Mouse (Mus musculus) gastrocnemius, postnatal 10 days (tissue): Measurements from ENCODE around the gene Hlcs. TPM values are rescaled to one million over a fixed set of nuclear protein-coding genes. Genes with fewer than 3 reads are reported as not detected.

ENCODE experiments used
- DNase-seq: peaks from one replicate; pipeline ENCODE4 v3.0.0; 2021; ENCODE audit warnings: mixed read lengths
- total RNA-seq, 2 experiments: library from RNA; stranded (reverse); gene quantifications; 2 replicates each; pipeline ENCODE4 v1.2.3; 2021

Hlcs gene
- total RNA-seq, 2 experiments from 2014 or later: 7.0 to 7.7 TPM

- DNase-seq: no peak
Measured at GRCm38 (mm10) chr16:94208152-94208551, 105.2 kb downstream of the Hlcs start.

DNA sequence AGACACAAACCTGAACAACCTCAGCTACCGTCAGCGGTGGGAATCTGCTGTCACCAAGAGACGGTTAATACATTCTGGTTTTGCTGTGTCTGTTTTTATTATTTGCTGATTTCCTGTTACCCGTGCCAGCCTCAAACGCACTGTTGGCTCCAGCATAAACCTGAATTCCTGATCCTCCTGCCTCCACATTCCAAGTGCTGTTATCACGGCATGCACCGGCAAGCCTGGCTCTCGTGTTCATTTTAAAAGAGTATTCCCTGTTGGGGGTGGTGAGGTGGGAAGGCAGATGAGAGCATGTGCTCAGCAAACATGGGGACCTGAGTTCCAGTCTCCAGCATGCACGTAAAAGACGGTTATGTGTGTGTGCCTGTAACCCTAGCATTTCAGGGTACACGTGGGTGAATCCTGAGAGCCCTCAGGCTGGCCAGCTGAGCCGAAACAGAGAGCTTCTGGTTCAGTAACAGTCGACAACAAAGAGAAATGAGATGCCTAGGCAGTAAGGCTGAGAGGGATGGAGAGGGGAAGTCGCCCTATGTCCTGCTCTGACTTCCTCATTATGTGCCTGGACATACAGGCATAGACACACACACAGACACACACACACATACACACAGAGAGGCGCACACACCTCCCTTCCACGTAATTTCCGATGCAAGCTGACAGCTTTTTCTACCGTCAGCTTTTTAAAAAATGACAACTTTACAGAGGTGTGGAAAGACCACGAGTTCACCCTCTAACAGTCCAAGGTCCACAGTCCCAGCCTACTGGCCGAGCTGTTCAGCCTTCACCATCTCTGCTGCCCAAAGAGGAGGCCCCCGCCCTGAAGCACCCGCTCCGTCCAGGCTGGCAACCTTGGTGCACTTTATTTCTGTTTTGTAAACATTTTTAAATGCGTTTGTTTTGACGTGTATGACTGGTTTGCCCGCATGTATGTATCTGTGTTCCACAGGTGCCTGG, 107.6 kb downstream of the Hlcs start:
- no peak for DNase-seq

DNA sequence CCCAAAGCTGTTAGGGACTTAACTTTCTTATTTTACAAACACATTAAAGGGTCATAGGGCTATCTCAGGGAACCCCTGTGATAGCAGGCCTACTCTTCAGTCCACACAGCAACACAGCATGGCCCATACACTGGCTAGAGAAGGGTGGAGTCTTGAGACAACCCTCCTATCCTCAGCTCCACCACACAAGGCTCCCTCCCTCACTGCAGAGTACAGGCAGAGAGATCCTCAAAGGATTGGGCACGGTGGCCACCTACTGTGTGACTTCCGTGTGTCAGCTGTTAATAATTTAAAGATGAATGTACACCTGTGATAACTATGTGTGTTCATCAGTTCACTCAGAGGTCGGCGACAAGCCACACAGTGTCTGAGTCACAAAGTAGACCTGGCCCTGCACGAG, 112.0 kb downstream of the Hlcs start:
- no peak for DNase-seq

DNA sequence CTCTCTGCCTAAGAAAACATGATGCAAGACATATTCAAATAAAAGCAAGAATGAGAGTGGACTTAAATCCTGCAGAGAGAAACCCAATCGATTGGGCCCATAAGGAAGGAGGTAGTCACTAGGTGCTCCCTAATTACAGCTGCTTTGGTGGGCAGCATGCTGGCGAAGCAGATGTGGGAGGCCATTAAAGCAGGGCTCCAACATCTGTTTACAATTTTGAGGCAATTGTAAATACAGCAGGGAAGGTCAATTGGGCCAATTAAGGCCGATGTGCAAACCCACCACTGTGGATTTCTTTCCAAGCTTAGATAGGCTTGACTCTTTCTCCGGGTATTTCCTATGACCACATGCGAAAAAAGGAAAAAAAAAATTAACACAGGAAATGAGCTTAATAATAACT, 117.5 kb downstream of the Hlcs start:
- DNase-seq: no peak

- DNase-seq: no peak
Measured at GRCm38 (mm10) chr16:94191379-94192315, 121.7 kb downstream of the Hlcs start.

DNA sequence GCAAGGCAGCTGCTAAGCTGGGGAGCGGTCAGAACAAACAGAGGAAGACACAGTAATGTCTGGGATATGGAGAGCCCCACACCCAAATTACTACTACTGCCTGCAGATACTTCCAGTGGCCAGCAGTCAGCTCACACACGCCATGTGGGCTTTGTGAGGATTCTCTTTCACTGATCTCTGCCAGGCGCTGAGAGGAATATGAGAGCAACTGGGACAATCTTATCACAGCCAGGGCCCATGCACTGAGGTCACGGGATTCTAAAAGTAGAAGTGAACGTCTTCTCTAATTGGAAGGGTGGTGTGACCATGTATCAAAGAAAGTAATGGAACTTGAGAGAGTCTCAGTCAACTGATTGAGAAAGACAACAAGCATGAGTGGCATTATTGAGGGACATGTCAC, 123.1 kb downstream of the Hlcs start:
- DNase-seq: no peak

DNA sequence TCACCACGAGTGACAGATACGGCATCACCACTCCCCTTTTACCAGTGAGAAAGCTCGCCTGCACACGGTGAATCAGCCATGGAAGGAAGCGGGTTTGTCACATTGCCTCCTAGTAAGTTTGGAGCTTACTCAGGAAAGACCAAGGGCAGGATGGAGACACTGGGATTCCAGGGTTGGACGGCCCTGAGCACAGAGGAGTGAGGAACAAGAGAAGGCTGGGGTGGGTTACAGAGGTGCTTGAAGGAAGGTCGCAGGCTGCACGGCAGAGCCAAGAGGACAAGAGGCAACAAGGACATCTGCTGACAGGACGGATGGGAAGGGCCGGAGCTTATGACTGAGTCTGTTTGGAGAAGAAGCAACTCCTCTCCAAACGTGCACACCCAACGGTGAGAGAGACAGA, 126.8 kb downstream of the Hlcs start:
- DNase-seq: no peak

DNA sequence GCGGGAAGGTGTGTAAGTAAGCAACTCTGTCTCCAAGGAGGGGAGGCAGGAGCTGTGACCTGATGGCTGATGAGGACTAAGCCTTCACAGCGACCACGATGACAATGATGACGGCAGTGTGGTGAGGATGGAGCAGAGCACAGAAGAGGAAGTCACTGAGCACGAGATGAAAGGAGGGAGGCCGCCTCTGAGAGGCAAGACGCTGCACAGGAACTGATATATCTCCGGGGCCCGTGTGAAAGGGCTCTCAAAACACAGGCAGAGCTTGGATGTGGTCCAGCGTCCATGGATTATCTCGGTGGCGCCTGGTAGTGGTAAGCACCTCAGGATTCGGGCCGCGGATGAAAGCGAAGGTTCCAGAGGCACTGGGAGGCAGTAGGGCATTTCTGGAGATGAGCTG, 127.9 kb downstream of the Hlcs start:
- no peak for DNase-seq

- no peak for DNase-seq
Measured at GRCm38 (mm10) chr16:94180122-94180870, 133.1 kb downstream of the Hlcs start.

- no peak for DNase-seq
Measured at GRCm38 (mm10) chr16:94179341-94180121, 133.8 kb downstream of the Hlcs start.

GRCm38 (mm10) chr16:94178441-94179220, 134.7 kb downstream of the Hlcs start:
- DNase-seq: no peak

GRCm38 (mm10) chr16:94176997-94177857, 136.1 kb downstream of the Hlcs start:
- DNase-seq: no peak

DNA sequence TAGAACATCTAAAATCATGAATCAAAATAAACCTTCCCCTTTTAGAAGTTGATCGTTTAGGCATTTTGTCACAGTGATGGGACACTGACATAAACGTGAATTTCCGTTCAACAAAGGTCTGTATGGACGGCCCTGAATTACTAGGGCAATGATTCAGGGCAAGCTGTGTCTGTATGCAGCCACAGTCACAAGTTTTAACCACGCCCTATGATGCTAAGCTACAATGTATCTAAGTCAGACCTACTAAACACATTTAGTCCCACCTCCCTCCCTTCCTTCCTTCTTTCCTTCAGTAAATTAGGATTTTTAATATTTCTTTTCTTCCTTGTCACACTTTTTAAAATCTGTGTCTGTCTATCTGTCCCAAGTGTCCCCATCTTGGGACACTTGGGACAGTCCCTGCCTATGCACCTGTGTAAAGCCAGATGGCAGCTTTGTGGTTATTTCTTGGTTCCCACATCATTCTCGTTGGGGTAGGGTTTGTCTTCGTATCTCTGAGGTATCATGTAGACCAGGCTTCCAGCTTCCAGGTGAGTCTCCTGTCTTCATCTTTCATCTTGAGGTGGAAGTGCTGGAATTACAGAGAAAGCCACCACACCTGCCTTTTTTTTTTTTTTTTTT, 137.9 kb downstream of the Hlcs start:
- DNase-seq: no peak

- DNase-seq: no peak
Measured at GRCm38 (mm10) chr16:94173361-94173760, 140.0 kb downstream of the Hlcs start.

DNA sequence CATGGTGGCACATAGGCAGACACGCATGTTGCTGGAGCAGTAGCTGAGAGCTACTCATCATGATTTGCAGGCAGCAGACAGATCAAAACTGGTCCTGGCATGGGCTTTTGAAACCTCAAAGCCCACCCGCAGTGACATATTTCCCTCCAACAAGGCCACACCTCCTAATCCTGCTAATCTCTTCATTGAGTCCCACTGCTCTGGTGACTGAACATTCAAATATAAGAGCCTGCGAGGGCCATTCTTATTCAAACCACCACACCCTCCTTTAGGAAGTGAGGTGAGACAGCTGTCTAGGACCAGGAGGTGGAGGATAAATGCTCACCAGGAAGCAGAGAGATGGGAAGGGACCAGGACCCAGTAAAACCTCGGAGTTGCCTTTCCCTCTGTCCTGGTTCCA, 143.2 kb downstream of the Hlcs start:
- DNase-seq: no peak

DNA sequence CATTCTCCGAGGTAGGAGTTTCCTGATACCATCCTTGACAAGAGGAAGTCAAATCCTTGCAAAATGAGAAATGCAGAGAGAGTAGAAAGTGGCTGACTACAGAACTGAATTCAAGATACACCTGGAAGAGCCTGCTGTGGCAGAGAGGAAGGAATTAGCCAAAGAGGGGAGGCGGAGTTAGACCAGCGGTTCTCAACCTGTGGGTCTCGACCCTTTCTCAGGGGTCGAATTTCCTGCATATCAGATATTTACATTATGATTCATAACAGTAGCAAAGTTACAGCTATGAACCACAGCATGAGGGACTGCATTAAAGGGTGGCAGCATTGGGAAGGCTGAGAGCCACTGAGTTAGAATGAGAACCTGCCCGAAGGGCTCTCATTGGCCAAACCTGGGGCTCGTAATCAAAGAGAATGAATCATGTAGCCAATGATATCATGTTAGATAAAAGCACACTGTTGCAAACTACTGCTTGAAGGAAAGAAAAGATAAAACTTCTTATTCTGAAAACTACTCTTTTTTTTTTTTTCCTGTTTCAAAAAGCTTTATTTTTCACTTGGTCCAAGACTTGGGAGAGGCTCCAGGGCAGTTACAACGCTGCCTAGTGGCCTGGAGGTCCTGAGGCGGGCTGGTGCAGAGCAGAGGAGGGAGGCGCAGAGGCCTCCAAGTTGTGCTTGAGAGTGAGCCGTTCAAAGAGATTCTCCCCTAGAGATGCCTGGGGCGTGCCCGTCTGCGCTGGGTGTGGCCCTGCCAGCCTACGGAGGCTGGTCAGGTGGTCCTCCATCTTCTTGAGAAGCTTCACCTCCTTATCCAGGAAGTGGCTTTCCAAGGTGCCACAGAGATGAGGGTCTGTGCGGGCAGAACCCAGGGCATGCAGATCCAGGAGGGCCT, 144.5 kb downstream of the Hlcs start:
- no peak for DNase-seq

DNA sequence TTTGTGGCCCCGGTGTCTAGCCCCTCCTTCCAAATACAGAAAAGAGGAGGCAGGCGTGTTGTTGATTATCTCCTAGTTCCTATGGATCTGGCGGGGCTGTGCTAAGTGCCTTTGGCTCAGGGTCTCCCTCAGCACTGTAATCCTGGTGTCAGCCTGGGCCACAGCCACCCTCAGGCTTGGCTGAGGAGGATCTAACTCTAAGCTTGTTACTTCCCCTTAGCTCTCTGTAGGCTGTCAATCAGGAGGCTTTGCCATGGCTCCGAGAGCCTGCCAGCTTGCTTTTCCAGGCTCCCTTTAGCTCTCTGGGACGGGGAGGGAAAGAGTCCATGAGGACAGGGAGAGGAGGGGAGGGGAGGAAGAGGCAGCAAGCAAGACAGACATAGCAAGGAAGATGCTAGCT, 148.4 kb downstream of the Hlcs start:
- no peak for DNase-seq

GRCm38 (mm10) chr16:94164236-94164635, 149.1 kb downstream of the Hlcs start:
- no peak for DNase-seq
